Mouse (Mus musculus) forebrain, embryonic 13.5 days (tissue): ENCODE results near the gene Nhs. TPM values are rescaled to one million over a fixed set of nuclear protein-coding genes. Genes with fewer than 3 reads are reported as not detected.
A peak's percentile ranks its signal among the peaks of the same experiment; 100 is the strongest.
"Not testable (repeated sequence)": the region's sequence is repeated elsewhere in the genome, so short reads cannot be mapped to it uniquely, and the experiment has no call there.

Experiments used
- ATAC-seq: fragments of 200-750 bp; cut with Nextera tagmentation; 2 replicates; pipeline ENCODE4 v1.8.0; 2017
- H3K27ac ChIP-seq: fragments of 300-500 bp; sonication (generic); 2 replicates; pipeline ENCODE4 v1.5.1; 2015; ENCODE audit warnings: inconsistent platforms, mild to moderate bottlenecking, moderate library complexity
- H3K27me3 ChIP-seq: fragments of 300-500 bp; sonication (generic); 2 replicates; pipeline ENCODE4 v1.6.1; 2015; ENCODE audit warnings: mild to moderate bottlenecking, inconsistent platforms
- H3K36me3 ChIP-seq: fragments of 300-500 bp; sonication (generic); 2 replicates; pipeline ENCODE4 v1.6.1; 2015; ENCODE audit warnings: mild to moderate bottlenecking, inconsistent platforms; ENCODE audit not compliant: poor library complexity, severe bottlenecking
- H3K4me1 ChIP-seq: fragments of 300-500 bp; sonication (generic); 2 replicates; pipeline ENCODE4 v1.6.1; 2015; ENCODE audit warnings: inconsistent platforms
- H3K4me2 ChIP-seq: fragments of 300-500 bp; sonication (generic); 2 replicates; pipeline ENCODE4 v1.6.1; 2015; ENCODE audit warnings: inconsistent platforms, mild to moderate bottlenecking, moderate library complexity
- H3K4me3 ChIP-seq: fragments of 300-500 bp; sonication (generic); 2 replicates; pipeline ENCODE4 v1.5.1; 2015; ENCODE audit warnings: mild to moderate bottlenecking, inconsistent platforms
- H3K9ac ChIP-seq: fragments of 300-500 bp; sonication (generic); 2 replicates; pipeline ENCODE4 v1.6.1; 2015; ENCODE audit warnings: mild to moderate bottlenecking, inconsistent platforms
- H3K9me3 ChIP-seq: fragments of 300-500 bp; sonication (generic); replicated peaks from 2 replicates; pipeline ENCODE4 v1.6.1; 2016; ENCODE audit warnings: inconsistent platforms
- WGBS: fragments of 180-500 bp; shearing (Covaris S2); methylation state at CpG from one replicate; pipeline ENCODE4 v1.1.7; 2015; 5-methylcytosine and 5-hydroxymethylcytosine counted together
- polyA plus RNA-seq: library from polyadenylated mRNA; unstranded; fragments of >200 nt; fragmentation: Nextera tagmentation; extraction: Ambion mirVana; gene quantifications from 2 replicates; pipeline ENCODE4 v1.2.1, GENCODE M21; 2015

Gene Nhs
- polyA plus RNA-seq, 1 experiment from 2014 or later, result 2.1 TPM

DNA sequence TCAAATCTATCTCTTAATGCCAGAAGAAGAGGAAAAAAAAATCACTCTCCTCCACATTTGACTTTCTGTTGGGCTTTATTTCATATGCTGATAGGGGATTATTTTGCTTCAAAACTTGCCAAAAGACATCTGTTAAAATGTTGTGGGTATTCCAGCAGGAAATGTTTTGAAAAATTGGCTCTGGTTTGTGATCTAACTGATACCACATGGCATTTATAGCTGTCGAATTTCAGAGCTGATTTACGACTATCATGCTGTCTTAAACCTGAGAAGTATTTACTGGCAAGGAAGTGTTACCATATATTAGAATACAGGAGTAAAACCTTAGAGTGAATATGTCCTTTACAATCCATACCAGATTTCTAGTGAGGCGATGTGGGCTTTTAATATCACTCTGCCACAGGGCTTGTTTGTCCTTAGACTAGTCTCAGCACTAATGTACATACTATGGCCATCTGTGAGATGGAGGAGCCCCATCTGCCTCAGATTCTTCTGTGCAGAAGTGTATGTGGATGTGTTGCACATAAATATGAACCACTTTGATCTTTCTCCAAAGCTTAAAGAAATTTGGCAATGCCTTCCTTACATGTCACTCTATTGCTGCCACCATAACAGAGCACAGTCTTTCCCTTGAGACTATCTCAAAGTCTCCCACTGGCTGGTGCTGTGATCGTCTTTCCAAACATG, 305.8 kb downstream of the Nhs start:
- Histone ChIP-seq H3K9me3 (no peaks in the 10 kb centered on the region), H3K27ac (no peak overlapping the region), H3K4me3 (no peak overlapping the region), H3K9ac (no peak overlapping the region), H3K36me3 (no peaks in the 10 kb centered on the region), H3K4me2 (no peak overlapping the region), H3K4me1 (no peaks in the 10 kb centered on the region), H3K27me3 (peaks cover 23% of the 10 kb centered on the region; the same call in 1 of the 2 replicates)
- 80% methylated on average over 4 of the region's 4 CpGs for WGBS
- ATAC-seq, result peak; percentile 76

DNA sequence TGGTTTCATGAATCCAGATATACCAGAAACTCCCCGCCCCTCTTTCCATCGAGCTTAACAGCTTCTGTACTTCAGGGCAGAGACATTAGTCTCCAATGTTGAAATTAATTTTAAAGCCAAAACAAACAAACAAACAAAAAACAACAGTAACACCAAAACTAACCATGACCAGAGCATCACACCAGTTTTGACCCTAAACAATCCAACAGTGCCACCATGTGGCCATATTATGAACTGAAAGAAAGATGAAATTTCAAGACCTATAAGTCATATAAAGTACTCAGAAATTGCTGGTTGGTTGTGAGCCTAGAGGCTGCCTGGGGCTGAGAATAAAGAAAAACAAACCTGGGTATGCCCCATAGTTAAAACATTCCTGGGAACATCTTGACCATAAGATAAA, 333.3 kb downstream of the Nhs start:
- not testable (repeated sequence) for H3K27me3 ChIP-seq, ATAC-seq, H3K36me3 ChIP-seq, H3K4me2 ChIP-seq, H3K9ac ChIP-seq, H3K4me3 ChIP-seq, H3K4me1 ChIP-seq, H3K27ac ChIP-seq, H3K9me3 ChIP-seq
- 30% methylated on average over 2 of the region's 2 CpGs for WGBS

GRCm38 (mm10) chrX:161790182-161790581, 369.3 kb downstream of the Nhs start:
- no peaks in the 10 kb centered on the region for H3K36me3 ChIP-seq
- no peak for ATAC-seq
- H3K9ac ChIP-seq, result no peak overlapping the region
- 24% methylated on average over 6 of the region's 6 CpGs for WGBS
- peaks cover 5% of the 10 kb centered on the region; the same call in 1 of the 2 replicates for H3K27me3 ChIP-seq
- no peaks in the 10 kb centered on the region for H3K4me1 ChIP-seq
- no peak overlapping the region for H3K4me2 ChIP-seq
- no peaks in the 10 kb centered on the region for H3K9me3 ChIP-seq
- no peak overlapping the region for H3K4me3 ChIP-seq
- no peak overlapping the region for H3K27ac ChIP-seq
